Mouse (Mus musculus) R1 (cell line): ENCODE results near the gene Myl7.
"Not testable (repeated sequence)": the region's sequence is repeated elsewhere in the genome, so short reads cannot be mapped to it uniquely, and the experiment has no call there.

Source experiments
- DNase-seq: peaks from one replicate; pipeline ENCODE4 v3.0.0-alpha.2; 2018; ENCODE audit warnings: low read depth, low spot score

Myl7 gene

GRCm38 (mm10) chr11:5898531-5898930 is at the start of gene Myl7:
Gene Myl7, minus strand, starts transcription at chr11:5898782.
- no peak for DNase-seq

GRCm38 (mm10) chr11:5947796-5948195 is 49.2 kb upstream of the Myl7 start:
- DNase-seq: no peak

DNA sequence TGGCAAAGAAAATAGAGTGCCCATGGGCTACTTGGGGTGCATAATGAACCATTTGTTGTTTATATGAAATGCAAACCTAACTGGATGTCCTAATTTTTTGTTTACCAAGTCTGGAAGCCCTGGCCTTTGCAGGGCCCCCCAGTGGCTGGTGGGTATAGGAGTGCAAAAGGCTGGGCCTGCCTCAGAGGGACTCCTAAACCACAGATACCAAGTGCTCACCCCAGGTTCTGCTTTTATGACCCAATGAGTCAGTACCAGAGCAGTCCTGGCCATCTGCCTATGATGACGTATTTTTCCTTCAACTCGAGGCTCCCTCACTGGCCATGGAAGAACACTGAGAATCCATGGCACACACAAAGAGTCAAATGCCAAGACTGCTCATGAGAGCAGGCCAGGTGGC is 46.5 kb upstream of the Myl7 start:
- no peak for DNase-seq

DNA sequence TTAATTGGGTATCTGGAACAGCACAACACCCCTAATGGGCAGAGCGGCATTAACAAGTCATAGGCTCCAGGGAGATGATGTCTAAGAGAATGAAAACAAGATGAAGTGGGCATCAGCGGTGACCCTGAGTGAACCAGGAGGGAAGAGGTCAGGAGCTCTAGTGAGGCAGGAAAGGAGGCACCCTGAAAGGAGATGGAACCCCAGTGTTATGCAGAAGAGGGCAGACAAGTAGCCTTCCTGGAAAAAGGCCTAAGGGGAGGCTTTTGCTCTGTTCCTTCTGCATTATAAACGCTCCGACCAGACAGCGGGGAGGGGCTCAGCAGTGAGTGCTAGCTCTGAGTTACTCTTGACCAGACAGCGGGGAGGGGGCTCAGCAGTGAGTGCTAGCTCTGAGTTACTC is 44.4 kb upstream of the Myl7 start:
- DNase-seq: peak; percentile 77

DNA sequence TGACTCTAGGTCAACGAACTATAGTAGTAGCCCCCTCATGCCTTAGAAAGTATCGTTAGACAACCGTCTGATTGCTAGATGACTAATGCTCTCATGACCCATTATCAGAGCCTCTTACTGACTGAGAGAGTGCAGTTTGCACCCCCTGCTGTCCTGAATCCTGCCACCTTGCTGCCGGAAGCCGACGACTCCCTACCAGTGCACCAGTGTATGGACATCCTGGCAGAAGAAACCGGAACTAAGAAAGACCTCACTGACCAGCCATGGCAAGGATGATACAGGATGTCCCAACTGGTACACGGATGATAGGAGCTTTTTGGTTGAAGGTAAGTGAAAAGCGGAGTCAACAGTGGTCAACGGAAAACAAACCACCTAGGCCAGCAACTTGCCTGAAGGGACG is 35.9 kb upstream of the Myl7 start:
- not testable (repeated sequence) for DNase-seq

DNA sequence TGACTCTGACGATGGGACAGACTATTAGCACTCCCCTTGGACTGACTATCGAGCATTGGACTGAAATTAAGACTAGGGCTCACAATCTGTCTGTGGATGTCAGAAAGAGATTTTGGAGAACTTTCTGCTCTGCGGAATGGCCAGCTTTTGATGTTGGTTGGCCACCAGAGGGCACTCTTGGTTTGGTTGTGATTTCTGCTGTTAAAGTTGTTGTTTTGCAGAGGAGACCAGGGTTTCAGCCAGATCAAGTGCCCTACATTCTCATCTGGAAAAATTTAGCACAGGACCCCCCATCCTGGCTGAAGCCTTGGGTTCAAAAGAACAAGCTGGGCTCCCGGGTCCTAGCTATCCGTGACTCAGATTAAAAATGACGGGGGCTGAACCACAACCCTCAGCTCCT is 33.4 kb upstream of the Myl7 start:
- DNase-seq: not testable (repeated sequence)

DNA sequence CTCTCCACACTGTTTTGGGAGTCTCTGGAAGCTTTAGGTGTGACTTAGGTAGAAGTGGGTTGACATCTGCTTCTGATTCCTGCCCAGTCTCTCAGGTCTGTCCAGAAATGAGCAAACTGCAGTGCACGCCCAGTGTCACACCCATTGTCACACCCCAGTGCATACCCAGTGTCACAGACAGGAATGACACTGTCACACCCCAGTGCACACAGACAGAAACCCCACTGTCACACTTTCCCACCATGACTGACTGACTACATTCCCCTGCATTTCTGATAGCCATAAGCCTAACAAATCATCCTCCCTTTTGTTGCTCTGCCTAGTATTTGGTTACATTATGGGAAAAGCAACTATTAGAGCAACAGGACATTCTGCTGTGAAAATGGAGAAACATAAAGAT is 32.0 kb upstream of the Myl7 start:
- no peak for DNase-seq

DNA sequence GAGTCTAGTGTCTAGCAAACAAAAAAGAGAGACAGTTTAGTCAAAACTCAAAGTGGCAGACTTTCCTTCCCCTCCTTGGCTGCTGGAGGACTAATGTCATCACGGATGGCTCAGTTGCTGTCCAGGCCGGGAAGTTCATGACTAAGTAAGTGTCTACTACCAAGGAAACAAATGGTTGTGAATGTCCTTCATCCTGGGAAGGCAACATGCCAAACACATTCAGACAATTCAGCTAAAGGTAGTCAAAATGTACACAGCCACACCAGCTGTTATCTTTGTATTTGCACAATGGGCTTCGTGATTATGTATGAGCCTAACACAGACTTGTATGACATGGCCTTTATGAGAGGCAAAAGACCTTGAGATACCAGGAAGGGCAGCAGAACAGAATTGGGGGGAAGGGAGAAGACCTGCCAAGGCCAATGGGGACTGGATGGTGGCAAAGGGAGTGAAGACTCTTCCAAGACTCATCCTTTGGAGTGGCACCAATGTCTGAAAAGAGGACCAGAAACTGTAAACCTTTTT is 28.2 kb upstream of the Myl7 start:
- no peak for DNase-seq

DNA sequence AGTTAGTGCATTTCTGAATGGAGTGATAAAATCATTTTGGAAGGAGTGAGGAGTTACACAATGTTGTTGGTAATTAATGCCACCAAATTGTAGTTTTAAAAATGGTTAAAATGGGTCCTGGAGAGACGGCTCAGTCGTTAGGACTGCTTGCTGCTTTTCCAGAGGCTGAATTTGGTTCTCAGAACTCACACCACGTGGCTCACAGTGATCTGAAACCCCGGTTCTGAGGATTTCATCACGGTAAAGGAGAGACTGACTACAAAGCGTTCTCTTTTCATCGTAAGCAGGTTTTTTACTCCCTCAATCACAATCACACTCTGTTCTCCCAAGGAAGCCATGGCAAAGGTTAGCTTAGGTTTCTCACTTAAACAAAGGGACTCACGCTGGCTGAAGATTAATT is 26.1 kb upstream of the Myl7 start:
- no peak for DNase-seq

DNA sequence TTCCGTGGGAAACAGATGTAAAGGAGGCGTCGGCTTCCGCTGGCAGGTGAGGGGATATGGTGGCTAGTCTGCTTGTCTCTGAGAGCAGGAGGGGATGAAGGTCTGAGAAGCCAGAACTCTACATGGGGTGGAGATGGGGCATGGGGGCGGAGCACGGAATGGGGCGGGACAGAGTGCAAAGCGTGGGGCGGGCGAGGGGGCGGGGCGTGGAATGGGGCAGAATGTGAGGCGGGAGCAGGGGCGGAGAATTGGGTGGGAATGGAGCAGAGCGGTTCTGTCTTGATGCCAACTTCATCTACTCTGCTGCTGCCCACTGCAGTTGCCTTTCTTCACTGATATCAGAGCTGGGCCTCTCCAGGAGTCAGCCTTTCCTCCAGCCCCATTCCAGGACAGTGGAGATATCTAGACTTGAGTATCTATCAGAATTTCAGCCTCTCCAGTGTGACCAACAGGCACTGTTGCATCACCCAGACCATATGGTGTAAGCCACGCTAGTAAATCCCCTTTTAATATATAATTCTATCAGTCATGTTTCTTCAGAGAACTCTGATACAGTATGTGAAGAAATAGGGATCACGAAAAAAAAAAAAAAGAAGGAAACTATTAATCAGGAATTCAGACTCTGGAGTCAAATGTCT is 21.9 kb upstream of the Myl7 start:
- peak; percentile 69 for DNase-seq

GRCm38 (mm10) chr11:5919606-5920005 is 21.0 kb upstream of the Myl7 start:
- DNase-seq: no peak

GRCm38 (mm10) chr11:5918111-5918510 is 19.5 kb upstream of the Myl7 start:
- no peak for DNase-seq

DNA sequence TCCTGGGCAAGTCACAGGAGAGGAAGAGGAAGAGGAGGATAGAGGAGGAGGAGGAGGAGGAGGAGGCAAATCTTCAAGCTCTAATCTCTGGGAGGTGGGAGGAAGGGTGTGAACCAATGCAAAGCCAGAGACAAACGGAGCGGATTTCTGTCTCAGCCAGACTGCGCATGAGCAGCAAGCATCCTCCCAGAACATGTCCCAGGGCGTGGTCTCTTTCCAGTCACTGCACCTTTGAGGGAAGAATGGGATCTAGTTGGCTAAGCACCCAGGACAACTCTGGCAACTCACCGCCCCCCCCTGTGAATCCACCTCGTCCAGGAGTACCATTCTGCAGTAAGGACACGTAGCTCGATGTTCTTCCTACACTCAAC is 17.6 kb upstream of the Myl7 start:
- DNase-seq: peak; percentile 49

GRCm38 (mm10) chr11:5915429-5916177 is 17.0 kb upstream of the Myl7 start:
- DNase-seq: no peak

DNA sequence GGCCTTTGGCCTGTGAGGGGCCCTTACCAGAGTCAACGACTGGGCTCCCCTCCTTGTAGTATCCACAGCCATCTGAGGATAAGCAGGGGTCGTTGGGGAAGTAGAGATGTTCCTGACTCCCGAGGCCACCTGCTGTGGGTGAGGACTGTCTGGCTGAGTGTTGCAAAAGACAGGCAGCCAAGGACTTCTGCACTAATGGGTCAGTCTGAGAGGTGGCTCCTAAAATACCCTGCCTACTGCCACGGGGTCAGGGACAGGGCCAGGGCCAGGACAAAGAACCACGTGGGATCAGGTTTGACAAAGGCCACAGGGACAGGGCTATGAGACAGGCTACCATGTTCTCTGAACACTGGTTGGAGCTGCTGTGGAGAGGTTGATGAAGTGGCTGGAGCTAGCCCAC is 16.4 kb upstream of the Myl7 start:
- DNase-seq: no peak

DNA sequence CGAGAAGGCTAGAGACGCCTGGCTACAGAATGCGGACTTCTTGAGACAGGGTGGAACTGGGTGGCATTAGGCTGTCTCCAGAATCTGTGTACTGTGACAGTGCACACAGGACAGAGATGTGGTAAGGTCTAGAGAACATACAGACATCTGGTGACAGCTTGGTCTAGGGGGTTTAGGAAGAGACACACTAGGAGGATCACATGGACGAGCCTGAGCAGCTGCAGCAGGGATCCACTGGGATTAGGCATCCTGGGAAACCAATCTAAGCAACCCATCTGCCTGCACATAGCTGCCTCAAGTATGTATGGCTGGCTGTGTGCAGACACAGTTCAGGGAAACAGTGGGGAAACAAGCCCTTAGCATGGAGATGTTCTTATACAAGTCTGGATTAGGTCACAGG is 15.4 kb upstream of the Myl7 start:
- DNase-seq: no peak

GRCm38 (mm10) chr11:5913256-5913655 is 14.7 kb upstream of the Myl7 start:
- no peak for DNase-seq

DNA sequence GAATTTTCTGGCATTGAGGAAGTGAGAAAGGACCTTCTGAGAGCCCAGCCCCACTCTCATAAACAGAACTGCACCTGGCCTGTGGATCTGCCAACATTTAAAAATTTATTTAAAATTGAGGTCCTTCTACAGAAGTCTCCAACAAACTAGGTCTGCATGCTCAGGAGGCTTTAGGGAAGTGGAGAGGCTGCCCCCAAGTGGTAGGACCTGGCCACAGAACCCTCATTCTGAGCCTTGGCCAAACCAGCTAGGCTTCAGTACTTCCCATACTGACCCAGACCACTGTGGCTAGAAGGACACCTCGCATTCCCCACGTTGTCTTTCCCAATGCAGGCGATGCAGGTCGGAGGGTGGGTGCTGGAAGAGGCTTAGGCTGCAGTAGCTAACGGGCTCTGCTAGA is 14.1 kb upstream of the Myl7 start:
- DNase-seq: peak; percentile 57

GRCm38 (mm10) chr11:5908642-5909041 is 10.1 kb upstream of the Myl7 start:
- DNase-seq: no peak

DNA sequence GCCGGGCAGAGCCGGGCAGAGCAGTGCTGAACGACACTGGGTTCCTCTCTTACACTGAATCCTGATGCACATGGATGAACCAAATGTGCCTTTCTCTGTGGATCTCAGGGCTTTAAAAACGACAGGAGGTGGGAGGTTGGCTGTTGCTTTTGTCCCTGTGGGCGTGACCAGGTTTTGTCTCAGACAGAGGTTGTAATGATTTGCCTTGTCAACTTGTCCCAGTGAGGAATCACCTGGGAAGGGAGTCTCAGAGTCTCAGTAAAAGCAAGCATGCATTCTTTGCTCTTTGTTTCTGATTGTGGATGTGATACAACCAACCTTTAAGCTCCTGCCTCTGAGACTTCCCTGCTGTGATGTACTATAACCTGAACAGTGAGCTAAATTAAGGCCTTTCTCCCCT is 8.5 kb upstream of the Myl7 start:
- DNase-seq: peak; percentile 59

DNA sequence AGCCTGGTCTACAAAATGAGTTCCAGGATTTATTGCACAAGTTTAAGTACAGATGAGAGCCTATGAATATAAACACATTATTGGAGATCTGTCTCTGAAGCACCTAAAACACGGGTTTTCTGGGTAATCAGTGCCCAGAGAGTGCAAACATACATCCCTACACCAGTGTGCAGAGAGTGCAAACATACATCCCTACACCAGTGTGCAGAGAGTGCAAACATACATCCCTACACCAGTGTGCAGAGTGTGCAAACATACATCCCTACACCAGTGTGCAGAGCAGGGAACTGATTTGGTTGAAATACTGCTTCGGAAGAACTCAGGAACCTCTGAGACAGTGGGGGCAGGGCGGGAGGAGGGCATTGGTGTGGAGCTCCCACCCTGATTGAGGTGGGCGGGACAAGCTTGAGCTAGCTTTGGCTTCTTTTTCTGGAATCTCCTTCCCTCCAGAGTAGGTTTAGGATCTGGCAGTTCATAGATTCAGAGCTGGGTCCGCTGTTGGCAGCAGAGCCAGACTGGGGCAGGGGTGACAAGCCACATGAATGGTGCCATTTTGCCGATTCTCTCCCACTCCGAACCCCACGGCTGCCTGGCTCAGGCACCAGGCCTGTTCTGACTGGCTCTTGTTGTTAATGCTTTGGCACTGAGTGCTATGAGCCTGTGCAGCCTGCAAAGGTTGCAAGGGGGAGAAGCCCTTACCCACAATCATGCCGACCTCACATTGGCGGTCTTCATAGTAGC is 7.4 kb upstream of the Myl7 start:
- DNase-seq: peak; percentile 30

GRCm38 (mm10) chr11:5904871-5905270 is 6.3 kb upstream of the Myl7 start:
- no peak for DNase-seq

- DNase-seq: no peak
Observed at GRCm38 (mm10) chr11:5904357-5904756, 5.8 kb upstream of the Myl7 start.
